Mouse (Mus musculus): ENCODE measurements at regions not wholly inside any gene's neighbourhood (a gene's known extent, or its start where the extent isn't known, plus 50 kb on each side); places are given as distances from the start of the nearest gene placed in this dataset.

DNA sequence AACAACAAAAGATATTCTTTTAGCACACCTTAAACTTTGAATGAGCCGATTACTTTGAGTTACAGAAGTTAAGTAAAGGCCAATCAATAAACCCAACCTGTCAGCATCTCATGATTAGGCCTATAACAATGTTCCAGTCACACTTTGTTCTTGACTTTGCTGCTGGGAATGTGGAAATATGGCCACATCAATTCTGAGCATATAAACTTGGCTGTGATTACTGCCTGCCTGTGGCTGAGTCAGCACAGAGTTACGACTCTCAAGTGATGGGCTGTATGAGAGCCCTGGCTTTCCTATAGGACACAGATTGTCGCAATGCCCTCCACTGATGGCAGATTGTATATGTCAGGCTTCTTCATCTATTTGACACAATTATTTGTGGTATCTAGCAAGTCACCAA is 152.6 kb downstream of the Tm4sf1 start:
- TF ChIP-seq SIN3A (IDR thresholded peaks at IDR 0.05; ENCODE audit: low read length) (no peak), POLR2A (IDR thresholded peaks at IDR 0.05; ENCODE audit: control insufficient read depth in 1 of 2, insufficient read depth in 1 of 2, low read depth in 1 of 2, low read length in 2 of 2, poor library complexity in 1 of 2) (no peak), E2F4 (IDR thresholded peaks at IDR 0.05; ENCODE audit: borderline replicate concordance, low read depth, low read length) (no peak), CTCF (IDR thresholded peaks at IDR 0.05 in 2 of 3, conservative IDR thresholded peaks at IDR 0.05 in 1 of 3; ENCODE audit: control insufficient read depth in 1 of 3, insufficient read depth in 1 of 3, low read depth in 2 of 3, low read length in 3 of 3, poor library complexity in 1 of 3, severe bottlenecking in 1 of 3) (no peak), BHLHE40 (IDR thresholded peaks at IDR 0.05; ENCODE audit: borderline replicate concordance, low read depth, low read length) (no peak), EP300 (IDR thresholded peaks at IDR 0.05; ENCODE audit: low read depth in 1 of 2, low read length in 2 of 2) (no peak), MYC (IDR thresholded peaks at IDR 0.05; ENCODE audit: low read depth, low read length) (no peak), TAL1 (IDR thresholded peaks at IDR 0.05; ENCODE audit: low read length) (no peak), CHD2 (IDR thresholded peaks at IDR 0.05; ENCODE audit: low read length) (no peak), ZC3H11A (IDR thresholded peaks at IDR 0.05; ENCODE audit: low read depth, low read length) (no peak), CHD1 (IDR thresholded peaks at IDR 0.05; ENCODE audit: low read depth, low read length) (no peak), TCF12 (IDR thresholded peaks at IDR 0.05; ENCODE audit: low read depth, low read length) (no peak), ZNF384 (IDR thresholded peaks at IDR 0.05; ENCODE audit: low read depth, low read length) (no peak)
